8 mouse cellular contexts compared by ENCODE assay signal in genomic region chr19:41847614-41847991, GRCm38 (mm10). TPM values are rescaled to one million over a fixed set of nuclear protein-coding genes. Genes with fewer than 3 reads are reported as not detected.
A peak's percentile ranks its signal among the peaks of the same experiment; 100 is the strongest.
DNase-seq lines count a peak whose midpoint lies in the region; ATAC-seq and TF ChIP-seq lines count a peak whose summit lies in the region.
"Not testable (repeated sequence)": the region's sequence is repeated elsewhere in the genome, so short reads cannot be mapped to it uniquely, and the experiment has no call there.

No protein-coding gene starts in this region.

- TF ChIP-seq CTCF in gastrocnemius, adult 2 months (IDR thresholded peaks at IDR 0.05); lung, postnatal 0 days (IDR thresholded peaks at IDR 0.05); thymus, adult 2 months (IDR thresholded peaks at IDR 0.05; ENCODE audit: borderline replicate concordance, control insufficient read depth, extremely low read depth, insufficient read depth, low read length, poor library complexity): not testable (repeated sequence)

- TF ChIP-seq POLR2A in thymus, adult 2 months (IDR thresholded peaks at IDR 0.05; ENCODE audit: control insufficient read depth, extremely low read depth, insufficient read depth, low read length, poor library complexity), result not testable (repeated sequence)

- peak overlapping the region; percentile 94 for H3K4me2 ChIP-seq in hindbrain, embryonic 13.5 days
- peak overlapping the region; percentile 97 for H3K4me2 ChIP-seq in lung, postnatal 0 days (replicated peaks; ENCODE audit: low read depth, low read length)
- peak overlapping the region; percentile 80 for H3K4me2 ChIP-seq in neural tube, embryonic 13.5 days

- peak; percentile 66 for ATAC-seq in hindbrain, embryonic 13.5 days (ENCODE audit: low FRiP score)
- peak; percentile 48 for ATAC-seq in lung, postnatal 0 days
- ATAC-seq in neural tube, embryonic 13.5 days (ENCODE audit: low read depth), result peak; percentile 67

- H3K9ac ChIP-seq in hindbrain, embryonic 13.5 days, result peak overlapping the region; percentile 90
- peak overlapping the region; percentile 78 for H3K9ac ChIP-seq in lung, postnatal 0 days (replicated peaks; ENCODE audit: low read depth)
- peak overlapping the region; percentile 89 for H3K9ac ChIP-seq in neural tube, embryonic 13.5 days

- H3K4me3 ChIP-seq in gastrocnemius, adult 2 months, result peak overlapping the region; percentile 88
- H3K4me3 ChIP-seq in hindbrain, embryonic 13.5 days, result peak overlapping the region; percentile 88
- H3K4me3 ChIP-seq in lung, postnatal 0 days (ENCODE audit: low read depth, low read length), result peak overlapping the region; percentile 79
- H3K4me3 ChIP-seq in neural tube, embryonic 13.5 days, result peak overlapping the region; percentile 75
- peak overlapping the region; percentile 75 for H3K4me3 ChIP-seq in thymus, adult 2 months (ENCODE audit: control insufficient read depth, insufficient read depth, low read length)

- TF ChIP-seq EP300 in lung, postnatal 0 days (IDR thresholded peaks at IDR 0.05), result not testable (repeated sequence)

- H3K4me1 ChIP-seq in hindbrain, embryonic 13.5 days (replicated peaks), result peaks cover 46% of the 10 kb centered on the region
- H3K4me1 ChIP-seq in lung, postnatal 0 days (ENCODE audit: insufficient read depth, low read depth, low read length), result not testable (repeated sequence)
- H3K4me1 ChIP-seq in neural tube, embryonic 13.5 days (replicated peaks), result peaks cover 49% of the 10 kb centered on the region
- H3K4me1 ChIP-seq in thymus, adult 2 months (replicated peaks; ENCODE audit: control insufficient read depth, insufficient read depth, low read length), result peaks cover 12% of the 10 kb centered on the region

- not testable (repeated sequence) for H3K27me3 ChIP-seq in hindbrain, embryonic 13.5 days; lung, postnatal 0 days (replicated peaks; ENCODE audit: insufficient read depth, low read length); neural tube, embryonic 13.5 days; thymus, adult 2 months (ENCODE audit: control insufficient read depth, insufficient read depth, low read length)

- H3K36me3 ChIP-seq in hindbrain, embryonic 13.5 days; lung, postnatal 0 days (ENCODE audit: insufficient read depth, low read length); neural tube, embryonic 13.5 days; thymus, adult 2 months (ENCODE audit: control insufficient read depth, insufficient read depth, low read length): not testable (repeated sequence)

- peak; percentile 53 for DNase-seq in NIH3T3 (ENCODE audit: low read depth)
- peak; percentile 62 for DNase-seq in embryo, embryonic 11 days
- peak; percentile 72 for DNase-seq in gastrocnemius, adult 2 months
- peak; percentile 53 for DNase-seq in left cerebral cortex, postnatal 4 days
- peak; percentile 65 for DNase-seq in lung, postnatal 0 days (ENCODE audit: low spot score)
- not testable (repeated sequence) for DNase-seq in thymus, adult 2 months

- H3K27ac ChIP-seq in gastrocnemius, adult 2 months, result peak overlapping the region; percentile 99
- H3K27ac ChIP-seq in hindbrain, embryonic 13.5 days, result peak overlapping the region; percentile 95
- peak overlapping the region; percentile 94 for H3K27ac ChIP-seq in lung, postnatal 0 days (ENCODE audit: low read length)
- H3K27ac ChIP-seq in neural tube, embryonic 13.5 days (replicated peaks), result peak overlapping the region; percentile 95
- H3K27ac ChIP-seq in thymus, adult 2 months (ENCODE audit: control insufficient read depth, insufficient read depth, low read length), result peak overlapping the region; percentile 35

- not testable (repeated sequence) for H3K9me3 ChIP-seq in hindbrain, embryonic 13.5 days; lung, postnatal 0 days (ENCODE audit: low read length); neural tube, embryonic 13.5 days

- intact Hi-C loops in gastrocnemius, adult 2 months (cut with DNase I), result loop anchor here (5.0 to 10.0 kb wide), 3 partner anchors 45 to 223 kb away; partner anchors contain the start of genes Arhgap19 and Rrp12
- intact Hi-C loops in left cerebral cortex, postnatal 4 days (cut with DNase I), result not testable (repeated sequence)

- WGBS in hindbrain, embryonic 13.5 days, result under 1% methylated on average over 42 of the region's 53 CpGs
- under 1% methylated on average over 39 of the region's 53 CpGs for WGBS in lung, postnatal 0 days
- 1% methylated on average over 49 of the region's 53 CpGs for WGBS in neural tube, embryonic 13.5 days
- under 1% methylated on average over 46 of the region's 53 CpGs for WGBS in thymus, adult 2 months

RNA-seq across cellular contexts. Expression of gene Frat2, which starts 0.3 kb away (rescaled TPM):
- total RNA-seq in gastrocnemius, adult 2 months (2021), result 10 to 100 TPM; 15.6 to 22.2 TPM
- polyA plus RNA-seq in hindbrain, embryonic 13.5 days (2015; fragmentation: Nextera tagmentation; extraction: Ambion mirVana), result 8.4 and 10.4 TPM in 2 replicates
- 10 to 100 TPM; 13.3 to 14.1 TPM for total RNA-seq in left cerebral cortex, postnatal 4 days (2021)
- 4.6 and 5.9 TPM in 2 replicates for polyA plus RNA-seq in lung, postnatal 0 days (2015; fragmentation: Nextera tagmentation; extraction: Ambion mirVana)
- 10.2 and 11.7 TPM in 2 replicates for polyA plus RNA-seq in neural tube, embryonic 13.5 days (2015; fragmentation: Nextera tagmentation; extraction: Ambion mirVana)
- polyA plus RNA-seq in thymus, adult 2 months (2012; rRNA removed), result 27.4 and 44.5 TPM in 2 replicates

RNA-seq across cellular contexts. Expression of gene Frat1, which starts 17.8 kb away (rescaled TPM):
- total RNA-seq in gastrocnemius, adult 2 months (2021), result 1 to 10 TPM; 6.3 to 6.8 TPM
- 25.6 and 27.8 TPM in 2 replicates for polyA plus RNA-seq in hindbrain, embryonic 13.5 days (2015; fragmentation: Nextera tagmentation; extraction: Ambion mirVana)
- 10 to 100 TPM; 20.4 to 21.7 TPM for total RNA-seq in left cerebral cortex, postnatal 4 days (2021)
- polyA plus RNA-seq in lung, postnatal 0 days (2015; fragmentation: Nextera tagmentation; extraction: Ambion mirVana), result 12.8 and 14.1 TPM in 2 replicates
- polyA plus RNA-seq in neural tube, embryonic 13.5 days (2015; fragmentation: Nextera tagmentation; extraction: Ambion mirVana), result 22.0 and 24.8 TPM in 2 replicates
- polyA plus RNA-seq in thymus, adult 2 months (2012; rRNA removed), result 15.4 and 26.4 TPM in 2 replicates

RNA-seq across cellular contexts. Expression of gene Arhgap19, which starts 45.8 kb away (rescaled TPM):
- total RNA-seq in gastrocnemius, adult 2 months (2021), result 1 to 10 TPM; 7.7 to 9.6 TPM
- polyA plus RNA-seq in hindbrain, embryonic 13.5 days (2015; fragmentation: Nextera tagmentation; extraction: Ambion mirVana), result 6.3 and 7.6 TPM in 2 replicates
- total RNA-seq in left cerebral cortex, postnatal 4 days (2021), result 1 to 10 TPM; 4.2 to 4.3 TPM
- 2.1 and 2.8 TPM in 2 replicates for polyA plus RNA-seq in lung, postnatal 0 days (2015; fragmentation: Nextera tagmentation; extraction: Ambion mirVana)
- 6.2 and 7.6 TPM in 2 replicates for polyA plus RNA-seq in neural tube, embryonic 13.5 days (2015; fragmentation: Nextera tagmentation; extraction: Ambion mirVana)
- polyA plus RNA-seq in thymus, adult 2 months (2012; rRNA removed), result 18.8 and 23.0 TPM in 2 replicates

RNA-seq across cellular contexts. Expression of gene Rrp12, which starts 48.4 kb away (rescaled TPM):
- total RNA-seq in gastrocnemius, adult 2 months (2021), result 10 to 100 TPM; 30.5 to 31.4 TPM
- polyA plus RNA-seq in hindbrain, embryonic 13.5 days (2015; fragmentation: Nextera tagmentation; extraction: Ambion mirVana), result 15.6 and 15.7 TPM in 2 replicates
- total RNA-seq in left cerebral cortex, postnatal 4 days (2021), result 10 to 100 TPM; 33.0 to 33.5 TPM
- 2.7 and 2.9 TPM in 2 replicates for polyA plus RNA-seq in lung, postnatal 0 days (2015; fragmentation: Nextera tagmentation; extraction: Ambion mirVana)
- polyA plus RNA-seq in neural tube, embryonic 13.5 days (2015; fragmentation: Nextera tagmentation; extraction: Ambion mirVana), result 15.4 and 15.6 TPM in 2 replicates
- 9.7 and 10.9 TPM in 2 replicates for polyA plus RNA-seq in thymus, adult 2 months (2012; rRNA removed)

Comparison
In these comparisons a context has a peak if more than half of its experiments do, and no peak if none do; other contexts are left out.
1. H3K27ac ChIP-seq: peak in every context shown above with its lines; median percentile 99 in gastrocnemius, adult 2 months; 95 in hindbrain, embryonic 13.5 days; 95 in neural tube, embryonic 13.5 days; 94 in lung, postnatal 0 days; 35 in thymus, adult 2 months.